Mouse (Mus musculus) gastrocnemius, postnatal 10 days (tissue): ENCODE results near the gene Sptlc3. TPM values are rescaled to one million over a fixed set of nuclear protein-coding genes. Genes with fewer than 3 reads are reported as not detected.

Experiments used
- DNase-seq: peaks from one replicate; pipeline ENCODE4 v3.0.0; 2021; ENCODE audit warnings: mixed read lengths
- long read RNA-seq, 2 experiments: library from polyadenylated mRNA; stranded (forward); transcript quantifications; one replicate each; pipeline ENCODE4 v2.0.0; 2021
- total RNA-seq, 2 experiments: library from RNA; stranded (reverse); gene quantifications; 2 replicates each; pipeline ENCODE4 v1.2.3; 2021

Sptlc3 gene
- total RNA-seq: not detected
- long read RNA-seq, experiment 1: 0 reads
- long read RNA-seq, experiment 2: 0 reads

DNA sequence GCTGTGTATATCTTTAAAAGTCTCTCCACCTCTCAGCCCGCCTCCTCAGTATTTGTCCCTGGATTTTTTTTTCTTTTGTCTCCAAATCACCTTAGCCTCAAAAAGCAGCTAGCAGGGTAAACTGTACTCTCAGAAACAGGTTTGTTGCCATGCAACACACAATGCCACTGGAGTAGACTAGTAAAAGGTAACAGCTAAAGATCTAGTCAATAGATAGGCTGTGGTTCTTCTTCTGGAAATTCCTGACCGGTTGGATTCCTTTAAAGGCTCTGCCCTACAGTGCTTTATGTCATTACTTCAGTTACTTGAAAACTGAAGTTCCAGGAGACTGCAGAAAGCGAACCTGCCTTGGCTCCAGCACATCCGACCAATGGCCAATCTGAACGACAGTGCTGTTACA lies at the start of gene Sptlc3:
Gene Sptlc3, plus strand, starts transcription at position 78 of the 400 bp plus-strand sequence.
- no peak for DNase-seq

GRCm38 (mm10) chr2:139467726-139468125 lies 26.0 kb upstream of the Sptlc3 start:
- DNase-seq: no peak

GRCm38 (mm10) chr2:139488708-139489107 lies 5.0 kb upstream of the Sptlc3 start:
- no peak for DNase-seq

GRCm38 (mm10) chr2:139494629-139495028 lies 916 bp downstream of the Sptlc3 start:
- no peak for DNase-seq

- no peak for DNase-seq
These were observed 68.3 kb downstream of the Sptlc3 start for GRCm38 (mm10) chr2:139561966-139562505.

GRCm38 (mm10) chr2:139579280-139579679 lies 85.6 kb downstream of the Sptlc3 start:
- DNase-seq: no peak

GRCm38 (mm10) chr2:139582766-139583165 lies 89.1 kb downstream of the Sptlc3 start:
- no peak for DNase-seq

- no peak for DNase-seq
These were observed 94.0 kb downstream of the Sptlc3 start for GRCm38 (mm10) chr2:139587660-139588200.

- DNase-seq: peak; percentile 60
These were observed 96.2 kb downstream of the Sptlc3 start for GRCm38 (mm10) chr2:139589905-139590304.

DNA sequence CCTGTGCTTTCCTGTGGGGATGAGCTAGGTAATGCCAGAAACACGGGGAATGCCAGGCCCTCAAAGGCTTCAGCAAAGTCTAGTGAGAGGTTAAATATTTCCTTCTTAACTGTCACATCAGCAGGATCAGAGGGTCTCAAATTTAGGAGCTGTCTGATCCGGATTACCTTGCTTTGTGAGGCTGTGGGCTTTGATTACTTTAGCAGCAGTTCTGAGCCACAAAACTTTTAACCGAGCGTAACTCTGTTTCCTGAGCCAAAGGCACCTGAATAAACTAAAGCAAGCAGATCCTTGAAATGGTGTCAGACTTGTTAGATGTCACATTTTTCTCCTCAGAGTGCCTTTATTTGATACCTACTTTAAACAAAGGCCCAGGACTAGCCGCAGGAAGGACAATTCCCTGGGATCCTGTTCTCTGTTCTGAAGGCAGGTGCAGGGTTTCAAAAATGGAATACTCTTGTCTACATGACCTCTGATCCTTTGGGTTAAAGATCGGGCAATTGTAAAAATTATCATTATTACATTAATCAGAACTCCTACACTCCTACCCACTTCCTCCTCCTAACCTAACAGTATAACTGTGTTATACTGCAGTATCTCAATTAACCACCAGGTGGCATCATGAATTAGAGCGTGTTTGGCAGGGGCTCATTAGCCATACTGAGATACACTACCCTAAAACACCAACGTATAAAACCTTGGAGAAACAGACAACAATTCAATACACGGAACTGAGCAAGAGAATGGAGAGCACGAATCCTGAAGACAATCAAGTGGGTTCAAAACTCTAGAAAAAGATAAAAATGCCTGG lies 97.4 kb downstream of the Sptlc3 start:
- no peak for DNase-seq

GRCm38 (mm10) chr2:139592109-139592508 lies 98.4 kb downstream of the Sptlc3 start:
- no peak for DNase-seq

- no peak for DNase-seq
These were observed 103.5 kb downstream of the Sptlc3 start for GRCm38 (mm10) chr2:139597229-139597628.

DNA sequence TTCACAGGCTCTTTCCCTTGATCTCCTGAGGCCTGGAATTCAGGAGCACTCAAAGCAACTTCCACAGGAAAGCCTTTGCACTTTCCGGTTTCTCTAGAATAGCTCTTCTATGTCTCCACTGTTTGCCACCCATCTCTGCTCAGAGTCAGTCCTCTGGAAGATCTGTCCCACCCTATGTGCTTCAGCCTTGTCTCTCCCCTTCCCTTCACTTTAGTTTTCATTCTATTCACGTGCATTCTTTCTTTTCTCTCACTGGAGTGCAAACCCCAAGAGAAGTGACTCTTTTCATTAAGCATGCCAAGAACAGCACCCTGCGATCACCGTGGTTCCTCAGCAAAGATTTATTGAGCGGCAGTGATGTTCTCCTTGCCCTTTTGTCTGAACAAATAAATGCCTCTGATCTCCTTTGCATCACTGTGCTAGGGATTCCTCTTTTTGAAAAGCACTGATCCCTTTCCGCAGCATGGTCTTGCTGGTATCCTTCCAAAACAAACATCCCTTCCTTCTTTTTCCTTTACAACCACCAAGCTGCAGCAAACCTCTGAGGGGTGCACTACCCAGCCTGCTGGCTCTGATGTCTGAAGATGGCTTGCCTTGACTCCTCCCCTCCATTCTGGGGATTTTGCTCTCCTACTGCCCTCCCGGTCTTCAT lies 108.0 kb downstream of the Sptlc3 start:
- no peak for DNase-seq

DNA sequence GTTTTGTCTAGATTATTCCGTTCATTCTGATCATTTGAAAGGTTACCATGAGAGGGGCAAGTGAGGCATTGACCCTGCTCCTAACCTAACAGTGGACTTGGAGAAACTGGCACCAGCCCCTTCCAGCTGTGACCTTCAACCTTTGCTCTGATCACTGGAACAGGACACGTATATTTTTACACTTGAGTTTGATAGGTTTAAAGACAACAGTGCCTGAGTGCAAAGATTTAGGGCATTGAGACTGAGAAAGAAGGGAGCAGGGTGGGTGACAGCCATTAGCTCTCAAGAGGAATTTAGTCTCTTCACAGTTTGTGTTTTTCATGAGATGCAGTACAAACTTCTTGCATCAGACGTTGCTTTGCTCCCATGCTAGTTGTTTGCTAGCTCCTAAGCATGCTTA lies 114.5 kb downstream of the Sptlc3 start:
- DNase-seq: no peak

GRCm38 (mm10) chr2:139608810-139609209 lies 115.1 kb downstream of the Sptlc3 start:
- DNase-seq: no peak

- DNase-seq: no peak
These were observed 115.5 kb downstream of the Sptlc3 start for GRCm38 (mm10) chr2:139609231-139609630.

DNA sequence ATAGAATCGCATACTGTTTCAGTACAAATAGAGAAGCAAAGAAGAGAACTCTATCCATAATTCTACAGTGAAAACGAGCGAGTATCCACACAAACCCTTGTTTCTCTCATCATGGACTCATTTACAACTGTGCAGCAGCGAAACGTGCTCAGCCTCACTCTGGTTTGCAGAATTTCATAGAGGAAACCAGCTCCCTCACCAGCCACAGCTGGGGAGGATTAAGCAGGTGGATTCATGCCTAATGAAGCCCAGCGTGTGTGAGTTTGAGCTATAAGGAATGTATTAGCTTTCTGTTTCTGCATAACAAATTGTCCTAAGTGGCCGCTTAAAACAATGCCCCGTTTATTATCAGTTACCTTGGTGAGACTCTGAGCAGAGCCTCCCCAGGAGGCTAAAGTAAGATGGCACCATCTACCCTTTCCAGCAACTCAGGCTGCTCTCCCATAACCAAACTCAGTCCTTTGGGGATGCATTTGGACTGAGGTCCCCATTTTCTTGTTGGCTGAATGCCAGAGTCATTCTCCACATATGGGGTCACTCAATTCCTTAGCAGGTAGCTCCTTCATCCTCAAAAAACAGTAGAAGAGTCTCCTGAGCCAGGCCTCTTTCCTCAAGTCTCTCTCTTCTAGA lies 116.1 kb downstream of the Sptlc3 start:
- no peak for DNase-seq

DNA sequence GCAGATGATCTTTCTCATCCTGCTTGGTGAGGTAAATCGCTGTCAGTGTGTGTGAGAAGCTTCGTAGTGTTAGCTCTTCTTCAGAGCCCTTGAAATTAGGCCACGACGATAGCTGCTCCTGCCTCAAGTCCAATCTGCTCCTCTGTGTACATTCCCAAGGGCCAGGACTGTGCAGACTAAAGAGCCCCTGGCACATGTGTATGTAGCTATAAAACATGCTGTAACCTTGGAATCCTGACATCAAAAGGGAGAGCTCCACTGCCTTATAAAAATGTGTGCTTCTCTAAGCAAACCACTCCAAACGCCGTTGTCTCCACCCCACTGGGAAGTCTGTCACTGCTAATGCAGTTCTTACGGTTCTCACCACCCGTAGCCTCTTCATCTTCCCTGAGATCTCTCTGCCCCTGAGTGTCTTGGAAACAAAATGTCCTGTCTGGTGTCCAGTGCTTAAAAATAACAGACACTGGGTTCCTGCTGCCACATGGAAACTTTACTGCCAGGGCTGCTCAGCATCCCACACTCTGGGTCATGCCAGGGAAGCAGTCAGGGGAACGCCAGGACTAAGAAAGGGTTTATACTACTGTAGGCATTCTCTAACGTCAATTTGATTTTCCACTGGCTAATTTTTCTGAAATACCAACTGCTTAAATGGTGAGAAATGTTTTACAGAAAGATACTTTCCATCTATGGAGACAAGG lies 118.8 kb downstream of the Sptlc3 start:
- DNase-seq: no peak

- no peak for DNase-seq
These were observed 132.8 kb downstream of the Sptlc3 start for GRCm38 (mm10) chr2:139626496-139626895.

DNA sequence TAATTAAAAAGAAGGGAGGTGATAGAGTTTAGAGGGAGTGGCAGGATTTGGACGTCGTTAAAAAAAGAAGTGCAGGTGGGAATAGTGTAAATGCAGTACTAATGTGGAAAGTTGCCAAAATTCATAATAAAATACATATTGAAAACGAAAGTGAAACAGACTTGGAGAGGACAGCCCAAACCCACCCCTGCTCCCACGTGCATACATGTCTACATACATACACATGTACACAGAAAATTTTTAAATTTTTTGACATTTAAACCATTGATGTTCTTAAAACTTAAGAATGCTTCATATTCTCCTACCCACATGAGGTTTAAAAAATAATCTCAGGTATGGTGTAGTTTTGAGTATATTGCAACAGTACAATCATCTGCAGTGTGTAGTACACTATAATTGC lies 135.0 kb downstream of the Sptlc3 start:
- no peak for DNase-seq

DNA sequence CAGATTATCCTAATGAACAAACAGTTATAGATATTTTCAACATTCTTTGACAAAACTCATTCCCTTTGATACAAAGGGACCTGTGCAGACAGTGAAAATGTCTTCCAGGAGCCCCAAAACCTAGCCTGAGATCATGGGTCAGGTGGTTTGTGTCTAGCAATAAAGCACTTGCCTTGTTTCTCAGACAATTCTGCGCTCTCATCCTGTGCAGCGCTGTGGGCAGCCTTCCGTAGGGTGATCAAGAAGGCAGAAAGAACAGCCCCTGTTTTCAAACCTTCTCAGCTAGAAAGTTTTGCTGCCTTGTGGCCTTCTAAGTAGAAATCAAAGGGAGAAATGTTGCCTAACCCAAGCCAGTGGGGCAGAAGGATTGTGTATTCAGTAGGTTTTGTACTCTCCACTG lies 135.9 kb downstream of the Sptlc3 start:
- DNase-seq: no peak

GRCm38 (mm10) chr2:139634506-139634905 lies 140.8 kb downstream of the Sptlc3 start:
- no peak for DNase-seq
